Mouse (Mus musculus) forelimb bud, embryonic 11.5 days (tissue): ENCODE results near the gene Gm21988.
A peak's percentile ranks its signal among the peaks of the same experiment; 100 is the strongest.

Experiments
- DNase-seq: peaks from one replicate; pipeline ENCODE4 v3.0.0-alpha.2; 2012; ENCODE audit warnings: low read depth, low spot score

The Gm21988 gene

DNA sequence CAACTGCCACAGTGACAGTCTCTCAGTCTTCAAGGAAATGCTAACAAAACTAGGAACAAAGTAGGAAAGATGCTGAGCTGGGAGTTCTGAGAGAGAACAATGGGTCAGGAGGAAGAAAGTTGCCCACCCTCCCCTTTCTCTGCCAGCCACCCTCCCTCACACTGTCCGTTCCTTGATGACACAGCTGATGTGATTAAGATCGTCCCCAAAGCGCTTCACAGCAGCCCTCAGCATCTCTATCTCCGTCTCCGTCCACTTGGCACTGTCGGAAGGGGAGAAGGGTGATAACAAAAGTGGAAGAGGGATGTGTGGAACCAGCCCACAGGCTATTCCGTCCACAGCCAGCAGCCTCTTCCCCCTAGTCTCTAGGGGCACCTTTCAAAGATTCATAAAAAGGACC lies 2.9 kb downstream of the Gm21988 start:
- no peak for DNase-seq

DNA sequence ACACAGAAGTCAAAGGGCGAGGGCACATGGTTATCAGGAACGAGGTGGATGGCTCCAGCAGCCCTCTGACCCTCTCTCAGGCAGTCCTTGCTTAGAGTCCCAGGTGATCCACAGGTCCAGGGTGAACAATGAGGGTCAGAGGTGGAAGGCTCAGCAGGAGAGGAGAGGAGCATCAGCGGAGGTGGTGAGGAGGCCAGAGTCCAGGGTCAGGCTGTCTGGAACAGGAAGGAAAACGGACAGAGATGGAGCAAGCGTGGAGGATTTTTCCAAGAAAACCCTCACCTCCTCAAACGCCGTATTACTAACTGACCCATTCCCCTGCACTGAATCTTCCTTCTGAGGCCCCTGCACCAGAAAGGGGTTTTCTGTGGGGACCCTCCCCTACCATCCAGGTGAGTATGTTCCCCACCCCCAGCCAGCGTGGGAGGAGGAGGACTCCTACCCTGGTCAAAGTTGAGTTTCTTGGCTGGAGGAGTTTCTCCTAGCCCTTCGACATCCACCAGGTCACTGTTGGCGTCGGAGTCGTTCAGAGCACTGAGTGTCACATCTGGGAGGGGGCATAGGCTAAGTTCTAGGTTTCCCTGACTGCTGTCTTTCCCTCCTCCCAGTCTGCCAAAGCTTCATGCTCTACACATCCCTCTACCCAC lies 4.3 kb downstream of the Gm21988 start:
- no peak for DNase-seq

DNA sequence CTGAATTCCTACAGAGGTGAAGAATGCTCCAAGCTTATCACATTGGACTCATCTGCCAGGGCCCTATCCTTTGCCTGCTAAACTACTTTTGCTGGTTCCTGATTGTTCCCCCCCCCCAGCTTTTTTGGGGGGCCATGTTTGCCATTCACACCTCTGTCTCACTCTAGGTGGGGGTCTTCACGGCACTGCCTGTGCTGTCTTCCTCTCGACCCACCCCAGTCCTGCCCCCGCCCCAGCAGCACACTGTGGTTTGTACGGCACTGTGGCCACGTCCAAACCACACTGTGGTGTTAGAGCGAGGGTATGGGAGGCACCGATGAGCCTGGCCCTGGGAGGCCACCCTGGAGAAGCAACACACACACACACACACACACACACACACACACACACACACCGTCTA lies 5.1 kb downstream of the Gm21988 start:
- no peak for DNase-seq

DNA sequence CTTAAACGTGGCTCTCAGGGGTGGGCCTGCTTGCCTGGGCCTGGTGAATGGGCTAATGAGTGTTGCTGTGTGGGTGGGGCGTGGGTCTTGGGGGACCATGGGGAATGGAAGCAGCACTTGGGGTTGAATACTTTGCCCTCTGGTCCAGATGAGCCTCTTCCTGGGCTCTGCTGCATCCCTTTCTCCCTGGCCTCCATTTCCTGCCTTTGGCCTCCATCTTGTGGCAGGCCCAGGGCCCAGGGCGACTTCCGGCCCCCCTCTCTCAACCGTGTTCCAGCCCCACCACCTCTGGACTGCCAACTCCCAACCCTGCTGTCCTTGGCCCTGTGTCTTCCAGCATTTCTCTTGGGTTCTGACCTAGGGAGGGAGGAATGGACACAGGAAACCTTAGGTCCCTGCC lies 5.6 kb downstream of the Gm21988 start:
- DNase-seq = no peak

DNA sequence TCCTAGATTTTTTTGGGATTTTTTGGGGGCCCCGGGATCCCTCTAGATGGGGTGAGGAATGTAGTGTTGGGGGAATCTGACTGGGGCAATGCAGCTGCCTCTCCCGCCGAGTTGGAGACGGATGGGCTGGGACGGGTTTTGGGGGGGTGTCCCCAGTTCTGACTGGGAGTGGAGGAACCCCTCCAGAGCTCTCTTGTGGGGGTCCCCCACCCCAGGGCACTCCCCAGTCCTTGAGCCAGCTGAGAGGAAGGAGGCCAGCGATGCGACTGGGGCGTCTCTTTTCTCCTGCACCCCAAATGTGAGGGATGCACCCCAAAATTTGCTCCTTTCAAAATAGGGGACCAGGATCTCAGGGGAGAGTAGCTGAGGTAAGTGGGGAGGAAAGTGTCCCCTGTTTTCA lies 6.6 kb downstream of the Gm21988 start:
- DNase-seq = no peak

DNA sequence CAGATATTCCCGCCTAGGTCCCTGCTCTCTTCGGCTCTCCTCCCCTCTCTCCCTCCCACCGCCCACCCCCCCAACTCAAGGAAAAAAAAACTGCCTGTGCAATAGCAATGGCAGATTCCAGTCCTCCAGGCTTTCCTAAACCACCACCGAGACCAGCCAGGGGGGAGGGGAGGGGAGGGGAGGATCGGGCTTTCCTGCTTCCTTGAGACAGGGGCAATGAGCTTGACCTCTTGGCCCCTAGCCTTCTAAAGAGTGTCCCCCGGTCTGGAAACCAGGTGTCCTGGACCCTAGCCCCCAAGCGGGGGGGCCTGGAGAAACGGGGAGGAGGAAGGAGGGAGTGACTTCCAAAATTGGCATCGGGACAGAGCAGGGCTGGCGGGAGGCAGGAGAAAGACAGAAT lies 7.1 kb downstream of the Gm21988 start:
- DNase-seq = peak; percentile 82

DNA sequence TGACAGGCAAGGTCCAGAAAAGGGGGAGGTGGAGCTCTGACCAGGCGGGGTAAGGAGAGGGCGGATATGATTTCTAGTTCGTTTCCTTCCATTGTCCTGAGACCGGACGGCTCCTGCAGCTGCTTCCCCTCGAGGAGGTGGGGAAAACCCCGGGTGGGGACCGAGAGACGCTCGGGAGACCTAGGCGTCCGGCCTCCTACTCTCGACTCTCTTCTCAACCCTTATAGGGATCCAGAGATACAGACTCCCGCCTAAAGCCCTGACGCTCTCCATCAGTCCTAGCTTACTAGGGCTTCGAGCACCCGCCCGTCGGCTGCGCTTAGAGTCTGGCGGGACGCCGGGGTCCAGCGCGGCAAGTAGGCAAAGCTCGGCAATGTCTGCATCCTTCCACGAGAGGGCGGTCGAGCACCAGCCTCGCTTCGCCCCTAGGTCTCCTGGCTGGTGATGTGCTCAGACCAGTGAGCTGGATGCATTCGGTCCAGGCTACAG lies 9.3 kb downstream of the Gm21988 start:
- peak; percentile 86 for DNase-seq

DNA sequence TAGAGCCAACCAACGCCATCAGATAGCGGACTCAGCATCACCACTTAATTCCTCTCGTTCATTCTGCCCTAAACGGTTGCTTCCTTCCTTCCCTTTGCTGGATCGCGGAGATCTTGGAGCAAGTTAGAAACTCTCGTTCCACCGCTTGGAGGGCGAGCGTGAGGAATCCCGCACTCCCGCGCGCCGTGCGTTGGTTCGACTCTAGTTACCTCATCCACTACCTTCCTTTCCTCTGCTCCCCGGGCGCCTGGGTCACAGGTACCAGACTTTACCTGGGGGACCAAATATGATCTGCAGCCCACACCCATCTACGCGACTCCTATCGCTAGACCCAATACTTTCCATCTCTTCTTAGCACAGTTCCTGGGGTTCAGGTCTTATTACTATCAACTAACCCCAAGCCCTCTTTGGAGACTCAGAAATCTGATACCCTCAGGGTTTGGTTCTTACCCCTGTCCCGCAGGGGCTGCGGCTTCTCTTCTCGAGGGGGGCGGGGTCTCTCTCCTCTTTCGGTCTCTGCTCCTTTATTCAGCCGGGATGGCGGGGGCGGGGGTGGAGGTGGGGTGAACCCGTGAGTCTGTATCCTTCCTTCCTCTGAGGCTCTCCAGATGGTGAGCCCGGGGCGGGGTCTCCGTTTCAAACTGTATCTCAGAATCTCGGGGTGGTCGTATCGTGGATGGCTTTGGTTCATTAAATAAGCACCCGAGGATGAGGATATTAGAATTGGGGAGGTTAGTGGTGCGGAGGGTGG lies 10.2 kb downstream of the Gm21988 start, which contains the start of gene Bcl6b:
Gene Bcl6b, minus strand, starts transcription at position 539 of the 751 bp plus-strand sequence.
- DNase-seq = no peak

DNA sequence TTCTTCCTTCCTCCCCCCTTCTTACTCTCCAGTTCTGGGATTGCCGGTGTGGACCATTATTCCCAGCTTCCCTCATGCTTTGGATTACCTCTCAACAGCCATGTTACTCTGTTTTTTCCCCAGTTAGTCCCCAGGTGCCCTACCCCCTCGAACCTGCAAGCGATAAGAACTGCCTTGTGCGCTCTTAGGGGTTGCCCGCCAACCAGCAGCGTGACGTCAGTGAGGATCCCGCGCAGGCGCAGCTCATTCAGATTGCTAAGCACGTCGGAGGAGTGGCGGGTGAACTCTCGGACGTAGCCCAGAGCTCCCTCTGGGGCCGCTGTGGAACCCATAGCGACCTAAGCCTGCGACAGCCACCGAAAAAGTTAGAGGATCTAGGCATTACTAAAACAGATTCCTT lies 10.8 kb downstream of the Gm21988 start:
- peak; percentile 83 for DNase-seq

DNA sequence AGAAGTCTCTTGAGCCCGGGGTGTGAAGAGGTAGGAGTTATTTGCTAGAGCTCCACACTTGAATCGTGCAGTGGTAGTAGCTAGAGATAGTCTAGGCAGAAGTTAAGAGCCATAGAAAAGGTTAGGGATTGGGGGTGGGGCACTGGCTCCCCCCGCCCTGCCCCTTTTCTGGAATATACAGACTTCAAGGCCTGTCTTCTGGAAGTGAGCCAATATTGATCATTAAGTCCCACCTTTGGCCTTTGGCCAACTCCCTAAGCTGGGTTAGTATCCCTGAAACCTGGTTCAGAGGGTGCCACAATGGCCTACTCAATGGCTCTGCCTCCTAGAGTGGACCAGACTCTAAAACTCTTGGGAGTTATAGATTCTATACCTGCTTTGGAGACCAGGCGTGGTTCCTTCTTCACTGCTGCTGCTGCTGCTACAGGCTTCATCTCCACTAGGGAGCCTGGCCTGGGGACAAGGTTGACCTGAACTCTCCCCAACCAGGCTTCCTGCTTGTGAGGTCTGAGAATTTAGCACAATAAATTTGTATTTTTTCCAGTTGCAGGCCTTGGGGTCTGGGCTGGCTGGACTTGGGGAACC lies 11.9 kb downstream of the Gm21988 start:
- no peak for DNase-seq

DNA sequence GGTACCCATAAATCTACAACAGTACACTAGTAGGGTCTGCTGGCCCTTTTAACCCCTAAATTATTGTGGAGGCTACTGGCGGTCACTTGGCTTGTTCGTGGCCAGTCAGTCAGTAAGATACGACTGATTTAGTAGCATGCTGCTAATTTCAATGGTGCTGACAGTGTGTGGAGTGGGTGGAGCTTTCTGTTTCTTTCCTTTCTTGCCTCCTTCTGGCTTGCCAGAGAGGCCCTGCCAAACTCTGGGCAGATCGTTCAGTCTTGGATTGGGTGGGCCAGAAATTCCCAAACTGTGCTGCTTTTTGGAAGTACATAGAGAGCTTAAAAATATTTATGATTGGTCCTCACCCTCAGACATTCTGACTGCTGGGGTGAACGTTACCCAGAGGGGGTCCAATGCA lies 12.5 kb downstream of the Gm21988 start:
- no peak for DNase-seq

DNA sequence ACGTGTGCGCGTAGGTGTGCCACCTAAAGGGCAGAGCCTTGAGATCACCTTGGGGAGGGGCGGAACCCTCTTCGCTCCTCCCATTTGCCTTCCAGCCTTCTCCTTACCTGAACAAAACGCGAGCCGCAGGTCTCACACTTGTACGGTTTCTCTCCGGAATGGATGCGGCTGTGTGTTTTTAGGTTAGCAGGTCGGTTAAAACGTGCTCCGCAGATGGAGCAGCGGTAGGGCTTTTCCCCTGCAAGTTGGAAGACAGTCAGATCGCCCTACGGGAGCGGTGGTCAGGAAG lies 13.1 kb downstream of the Gm21988 start:
- no peak for DNase-seq

DNA sequence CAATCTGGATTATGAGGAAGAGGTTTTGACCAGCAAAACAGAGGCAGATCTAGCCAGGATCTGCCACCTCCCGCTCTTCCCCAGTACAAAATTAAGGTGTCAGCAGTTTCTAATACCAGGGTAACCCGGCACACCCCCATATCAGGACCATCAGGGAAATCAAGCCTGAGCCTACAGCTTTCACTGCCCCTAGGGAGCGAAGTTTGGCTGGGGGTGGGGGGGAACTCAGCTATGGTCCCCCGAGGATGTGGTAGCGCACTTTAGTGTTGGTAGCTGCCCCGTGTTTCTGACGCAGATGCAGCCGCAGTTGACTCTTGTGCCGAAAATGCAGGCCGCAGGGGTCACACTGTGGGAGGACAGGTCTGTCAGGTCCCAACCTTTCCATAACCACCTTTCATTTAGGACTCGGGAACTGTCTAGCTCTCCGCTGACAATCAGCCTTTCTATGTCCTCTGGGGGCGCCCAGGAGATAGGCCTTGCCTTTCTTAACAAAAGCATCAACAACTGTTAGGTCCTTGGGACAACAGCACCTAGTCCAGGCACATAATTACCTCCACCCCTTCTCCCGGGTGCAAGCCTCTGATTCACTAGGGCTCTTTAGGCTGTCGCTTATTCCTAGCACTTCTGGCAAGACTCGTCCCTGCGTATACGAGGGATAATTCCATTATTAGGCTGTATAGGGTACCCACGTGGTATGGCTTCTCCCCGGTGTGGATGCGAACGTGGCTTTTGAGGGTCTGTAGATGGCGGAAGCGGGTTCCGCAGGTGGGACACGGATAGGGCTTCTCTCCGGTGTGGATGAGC lies 13.6 kb downstream of the Gm21988 start:
- no peak for DNase-seq

DNA sequence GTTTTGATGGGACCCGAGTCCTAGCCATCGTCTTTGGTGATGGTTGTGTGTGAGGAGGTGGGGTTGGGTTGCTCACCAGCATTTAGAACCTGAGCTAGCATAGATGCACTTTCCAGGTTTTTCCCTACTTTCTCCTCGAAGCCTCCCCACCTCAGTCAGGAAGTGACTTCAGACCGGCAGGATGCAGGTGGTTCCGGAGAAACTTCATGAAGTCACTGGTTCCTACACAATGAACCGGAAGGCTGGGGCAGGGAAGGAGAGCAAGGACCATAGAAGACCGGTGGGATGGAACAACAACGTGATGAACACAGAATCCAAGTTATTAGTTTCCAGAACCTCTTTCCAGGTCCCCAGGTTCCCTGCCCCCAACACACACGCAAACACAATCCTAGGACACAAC lies 15.9 kb downstream of the Gm21988 start:
- DNase-seq = no peak

DNA sequence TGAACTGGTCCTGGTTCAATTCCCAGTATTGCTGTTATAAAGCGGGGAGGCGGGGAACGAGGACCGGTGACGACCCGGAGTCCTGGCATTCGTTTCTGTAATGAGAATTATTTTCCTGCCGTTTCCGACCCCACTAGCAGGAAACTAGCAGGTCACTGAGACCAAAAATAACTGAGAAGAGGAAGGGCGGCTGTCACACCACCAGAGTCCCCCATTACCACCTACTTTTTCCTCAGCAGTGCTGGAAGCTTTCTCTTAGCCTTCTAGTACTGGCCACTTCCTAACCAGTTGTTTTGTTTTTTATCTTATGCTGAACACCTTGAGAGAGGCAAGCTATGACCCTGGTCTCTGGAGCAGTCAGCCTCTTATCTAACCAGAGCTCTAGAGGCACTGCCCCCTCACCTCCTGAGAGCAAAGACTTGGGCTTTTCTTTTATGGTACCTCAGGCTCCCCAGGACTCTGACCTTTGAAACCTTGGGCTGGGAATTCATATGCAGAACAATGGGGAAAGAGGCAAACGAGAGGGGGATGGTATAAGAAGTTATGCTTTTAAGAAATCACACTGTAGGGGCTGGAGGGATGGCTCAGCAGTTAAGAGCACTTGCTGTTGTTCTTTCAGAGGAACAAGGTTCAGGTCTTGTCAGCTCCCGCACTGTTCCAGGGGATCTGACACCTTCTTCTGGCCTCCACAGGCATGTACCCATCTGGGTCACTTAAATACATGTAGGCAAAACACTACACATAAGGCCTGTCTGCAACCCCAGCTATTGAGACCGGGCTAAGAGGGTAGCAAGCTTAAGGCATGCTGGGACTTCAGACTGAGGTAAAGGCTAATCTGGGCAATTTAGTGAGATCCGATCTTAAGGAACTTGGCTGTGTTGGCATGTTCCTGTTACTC lies 17.8 kb downstream of the Gm21988 start:
- no peak for DNase-seq

DNA sequence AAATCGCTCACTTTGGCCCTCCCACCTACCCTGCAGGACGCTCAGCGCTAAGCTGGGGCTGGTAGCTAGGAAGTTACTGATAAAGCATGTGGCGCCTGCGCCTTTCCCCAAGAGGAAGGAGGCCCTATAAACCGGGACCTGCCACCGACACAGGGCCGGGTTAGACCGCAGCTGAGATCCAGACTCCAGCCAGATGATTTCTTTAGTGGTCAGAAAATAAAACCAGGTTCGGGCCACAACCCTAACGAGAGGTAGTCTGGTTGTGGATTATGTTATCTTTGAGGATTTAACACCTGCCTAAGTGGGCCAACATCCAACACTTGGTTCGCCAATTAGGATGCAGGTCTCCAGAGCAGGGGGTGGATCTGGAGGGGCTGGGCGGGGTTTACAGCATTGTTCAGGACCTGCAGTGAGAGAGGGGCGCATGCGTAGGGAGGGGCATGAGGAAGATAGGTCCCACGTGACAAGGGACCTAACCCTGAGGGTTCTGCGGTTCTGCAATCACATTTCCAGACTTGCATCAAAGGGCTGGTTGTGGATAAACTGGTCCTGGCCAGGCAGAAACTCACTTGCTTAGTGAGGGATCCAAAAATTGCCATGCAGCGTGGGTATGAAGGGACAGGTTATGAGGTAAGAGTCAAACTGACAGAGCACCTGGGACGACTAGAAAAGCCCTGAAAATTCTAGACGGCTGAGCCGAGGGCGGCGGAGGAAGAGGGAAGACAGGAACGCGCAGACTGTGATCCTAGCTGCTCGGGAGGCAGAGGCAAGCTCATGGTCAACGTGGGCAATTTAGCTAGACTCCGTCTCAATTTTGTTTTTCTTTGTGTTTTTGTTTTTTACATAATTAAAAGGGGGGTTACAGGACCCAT lies 18.7 kb downstream of the Gm21988 start, which contains the start of gene Slc16a13:
Gene Slc16a13, minus strand, starts transcription at position 334 of the 872 bp plus-strand sequence.
- peak; percentile 95 for DNase-seq

DNA sequence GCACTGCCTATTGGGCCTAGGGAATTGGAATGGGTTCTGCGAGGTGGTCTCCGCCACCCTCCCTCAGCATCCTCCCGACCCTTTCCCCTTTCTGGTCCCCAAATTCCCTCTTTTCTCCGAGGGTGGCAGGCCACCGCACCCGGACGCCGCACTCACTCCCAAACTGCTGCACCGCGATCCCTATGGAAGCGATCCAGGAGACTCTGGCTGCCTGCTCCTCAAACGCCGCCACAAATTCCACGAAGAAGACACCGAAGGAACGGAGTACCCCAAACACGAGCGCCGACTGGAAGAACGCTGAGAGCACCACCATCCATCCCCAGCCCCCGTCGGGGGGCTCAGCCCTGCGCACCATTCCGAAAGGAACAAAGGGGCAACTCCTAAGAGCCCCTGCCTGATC lies 19.3 kb downstream of the Gm21988 start:
- no peak for DNase-seq

DNA sequence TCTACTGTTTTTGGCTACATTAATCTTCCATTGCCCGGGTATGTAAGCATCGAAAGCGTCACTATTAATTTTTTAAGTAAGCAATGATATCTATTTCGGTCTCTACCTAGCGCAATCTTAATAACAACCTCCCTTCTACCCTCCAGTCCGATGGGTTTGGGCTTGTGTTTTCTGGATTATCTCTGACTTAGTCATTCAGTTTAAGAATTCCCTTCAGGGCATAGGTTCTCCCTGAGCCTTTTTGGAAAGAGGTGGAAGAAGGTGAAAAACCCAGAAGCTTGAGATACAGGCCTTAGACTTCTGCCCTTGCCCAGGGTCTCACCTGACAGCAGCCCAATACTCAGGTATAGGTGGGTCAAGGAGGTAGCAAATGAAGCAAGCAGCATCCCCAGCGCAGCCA lies 19.8 kb downstream of the Gm21988 start:
- no peak for DNase-seq

DNA sequence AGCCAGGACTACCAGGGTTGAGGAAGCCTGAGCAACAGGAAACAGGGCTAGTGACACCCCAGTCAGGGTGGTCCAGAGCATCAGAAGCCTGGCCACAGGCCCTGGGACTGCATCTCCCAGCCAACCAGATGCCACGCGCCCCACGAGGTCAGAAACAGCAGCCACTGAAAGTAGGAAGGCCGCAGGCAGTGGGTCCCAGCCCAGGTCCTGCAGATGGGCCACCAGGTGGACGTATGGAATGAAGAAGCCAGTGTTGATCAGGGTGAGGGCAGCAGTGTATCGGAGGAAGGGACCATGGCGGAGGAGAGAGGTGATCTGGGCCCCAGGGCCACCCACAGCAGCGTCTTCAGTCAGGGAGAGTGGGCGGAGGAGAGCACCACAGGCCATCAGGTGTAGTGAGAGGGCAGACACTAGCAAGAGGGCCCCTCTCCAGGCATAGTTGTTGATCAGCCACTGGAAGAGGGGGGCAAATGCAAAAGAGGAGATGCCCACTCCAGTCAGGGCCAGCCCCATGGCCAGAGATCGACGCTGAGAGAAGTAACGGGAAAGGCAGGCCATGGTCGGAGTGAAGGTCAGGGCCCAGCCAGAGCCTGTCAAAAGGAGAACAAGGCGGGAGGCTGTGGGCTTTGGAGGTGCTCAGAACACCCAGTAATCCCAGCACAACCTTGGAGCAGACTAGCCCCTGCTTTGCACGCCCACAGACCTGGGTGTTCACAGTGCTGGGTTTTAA lies 20.7 kb downstream of the Gm21988 start:
- no peak for DNase-seq
